Mouse (Mus musculus): Measurements from ENCODE around the gene Rab9. TPM values are rescaled to one million over a fixed set of nuclear protein-coding genes. Genes with fewer than 3 reads are reported as not detected.

Gene Rab9
- polyA plus RNA-seq (2014; fragmentation: Illumina TruSeq; extraction: RNeasy Lipid Tissue Mini Kit (QIAGEN cat#74804); ENCODE audit: low read depth, low replicate concordance): 169 TPM

GRCm38 (mm10) chrX:166479365-166479983 lies at the start of gene Rab9:
Gene Rab9 (minus strand): TSS chrX:166479867.

GRCm38 (mm10) chrX:166518345-166518744 lies 38.7 kb upstream of the Rab9 start, which contains the start of gene Tceanc:
Gene Tceanc (minus strand): TSS chrX:166518567.

GRCm38 (mm10) chrX:166440616-166441063 lies 39.0 kb downstream of the Rab9 start, which contains the start of gene Ofd1:
Gene Ofd1 (minus strand): TSS chrX:166440704.

GRCm38 (mm10) chrX:166440036-166440615 lies 39.5 kb downstream of the Rab9 start, which contains the start of gene Trappc2:
Gene Trappc2 (plus strand): TSS chrX:166440574.

Other genes with a start within 250 kb of the Rab9 start
- 21.6 TPM for gene Gpm6b, start 241.0 kb downstream of the Rab9 start, polyA plus RNA-seq (2014; fragmentation: Illumina TruSeq; extraction: RNeasy Lipid Tissue Mini Kit (QIAGEN cat#74804); ENCODE audit: low read depth, low replicate concordance)
- gene Trappc2, start 39.3 kb downstream of the Rab9 start, polyA plus RNA-seq (2014; fragmentation: Illumina TruSeq; extraction: RNeasy Lipid Tissue Mini Kit (QIAGEN cat#74804); ENCODE audit: low read depth, low replicate concordance): 118 TPM
- gene Ofd1, start 39.2 kb downstream of the Rab9 start, polyA plus RNA-seq (2014; fragmentation: Illumina TruSeq; extraction: RNeasy Lipid Tissue Mini Kit (QIAGEN cat#74804); ENCODE audit: low read depth, low replicate concordance): 17.4 TPM
- 6.5 TPM for gene Tceanc, start 38.7 kb upstream of the Rab9 start, polyA plus RNA-seq (2014; fragmentation: Illumina TruSeq; extraction: RNeasy Lipid Tissue Mini Kit (QIAGEN cat#74804); ENCODE audit: low read depth, low replicate concordance)
- 25.0 TPM for gene Egfl6, start 105.9 kb upstream of the Rab9 start, polyA plus RNA-seq (2014; fragmentation: Illumina TruSeq; extraction: RNeasy Lipid Tissue Mini Kit (QIAGEN cat#74804); ENCODE audit: low read depth, low replicate concordance)

Measured in adrenal gland, adult 10 weeks (tissue).